Mouse (Mus musculus) lung, postnatal 0 days (tissue): ENCODE data around the gene Fam76a.

ENCODE experiments used
- CTCF ChIP-seq: IDR thresholded peaks from 2 replicates; pipeline ENCODE4 v1.5.1; 2016; ENCODE audit warnings: antibody characterized with exemption, mild to moderate bottlenecking
- EP300 ChIP-seq: IDR thresholded peaks from 2 replicates; pipeline ENCODE4 v1.6.1; 2016; ENCODE audit warnings: antibody characterized with exemption, mild to moderate bottlenecking, control low read depth

DNA sequence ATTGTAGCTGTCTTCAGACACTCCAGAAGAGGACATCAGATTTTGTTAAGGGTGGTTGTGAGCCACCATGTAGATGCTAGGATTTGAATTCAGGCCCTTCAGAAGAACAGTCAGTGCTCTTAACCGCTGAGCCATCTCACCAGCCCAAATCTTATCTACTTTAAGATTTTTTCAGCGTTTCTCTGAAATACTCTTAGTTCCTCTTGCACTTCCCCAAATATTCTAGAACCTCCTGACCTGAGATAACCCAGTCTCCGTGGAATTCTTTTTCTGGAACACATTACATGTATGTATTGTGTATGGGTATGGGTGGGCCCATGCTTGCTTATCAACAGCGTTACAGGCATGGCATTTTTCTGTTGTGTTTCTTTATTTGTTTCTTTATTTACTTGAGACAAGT lies 40.3 kb upstream of the Fam76a start:
- no peak for TF ChIP-seq CTCF
- TF ChIP-seq EP300 = no peak
